Mouse (Mus musculus) liver, adult (tissue): Measurements from ENCODE around the gene Vav3.

Experiments
- GATA4 ChIP-seq: IDR thresholded peaks from 2 replicates; pipeline ENCODE4 v1.6.1; 2014; ENCODE audit warnings: mild to moderate bottlenecking, low read length; ENCODE audit not compliant: insufficient replicate concordance

Gene Vav3

DNA sequence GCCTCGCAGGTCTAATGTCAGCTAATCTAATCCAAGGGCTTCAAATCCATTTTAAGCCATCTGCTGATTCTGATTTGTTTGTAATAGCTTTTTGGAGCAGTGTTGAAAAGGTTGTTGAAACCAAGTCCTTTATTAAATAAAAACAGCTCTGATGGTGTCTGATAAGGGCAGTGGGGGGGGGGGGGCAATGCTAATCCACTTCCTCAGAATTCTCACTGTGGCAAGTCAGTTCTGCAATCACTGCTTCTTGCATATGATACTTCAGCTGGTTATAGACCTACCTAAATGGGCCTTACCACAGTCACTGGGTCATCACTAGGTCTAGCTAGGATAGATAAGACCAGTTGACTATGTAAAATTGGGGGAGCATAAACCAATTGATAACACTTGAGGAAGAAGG is 115.9 kb downstream of the Vav3 start:
- TF ChIP-seq GATA4: no peak

DNA sequence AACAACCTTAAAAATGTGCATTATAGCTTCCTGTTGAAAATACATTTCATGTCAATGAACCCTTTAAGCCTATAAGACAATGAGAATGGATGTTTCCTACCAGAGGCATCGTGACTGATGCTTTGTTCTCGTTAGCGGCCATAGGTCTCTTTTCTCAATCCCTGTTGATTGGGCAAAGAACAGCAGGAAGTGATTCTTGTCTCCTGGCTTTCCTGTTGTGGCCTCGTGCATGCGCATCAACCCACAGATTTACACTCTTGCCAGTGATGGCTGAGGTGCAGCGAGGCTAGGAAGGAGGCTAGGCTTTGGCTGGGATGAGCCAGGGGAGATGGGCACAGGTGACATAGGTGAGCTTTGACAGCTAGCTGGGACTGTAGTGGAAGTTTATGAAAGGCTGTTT is 123.2 kb downstream of the Vav3 start:
- TF ChIP-seq GATA4: no peak

DNA sequence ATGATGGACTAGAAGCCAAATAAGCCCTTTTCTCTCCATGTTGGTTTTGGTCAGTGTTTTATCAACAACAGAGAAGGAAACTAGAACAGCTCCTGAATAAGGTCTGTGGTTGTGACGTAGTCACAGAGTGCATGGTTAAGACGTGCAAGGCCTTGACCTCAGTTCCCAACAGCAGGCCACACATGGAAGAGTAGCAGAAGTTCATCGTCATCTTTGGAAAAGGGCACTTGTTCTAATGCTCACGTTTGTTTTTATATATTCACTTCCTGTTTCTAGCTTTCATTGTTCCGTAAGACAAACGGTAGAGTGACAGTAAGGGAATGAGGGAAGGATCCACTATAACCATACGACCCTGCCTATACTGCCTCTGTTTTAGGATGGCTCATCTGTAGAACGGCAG is 124.1 kb downstream of the Vav3 start:
- TF ChIP-seq GATA4: no peak

DNA sequence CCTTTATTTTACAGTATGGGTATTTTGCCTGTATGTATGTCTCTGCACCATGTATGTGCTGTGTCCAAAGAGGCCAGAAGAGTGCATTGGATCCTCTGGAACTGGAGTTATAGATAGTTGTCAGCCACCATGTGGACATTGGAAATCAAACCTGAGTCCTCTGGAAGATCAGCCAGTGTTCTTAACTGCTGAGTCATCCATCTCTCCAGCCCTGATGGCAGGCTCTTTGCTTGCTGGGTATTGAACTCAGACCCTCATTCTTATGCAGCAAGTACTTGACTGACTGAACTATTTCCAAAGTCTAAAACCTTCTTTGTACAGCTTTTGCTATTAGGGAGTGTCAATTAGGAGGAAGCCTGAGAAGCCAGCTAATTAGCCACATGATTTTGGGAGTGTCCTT is 126.1 kb downstream of the Vav3 start:
- TF ChIP-seq GATA4: no peak

DNA sequence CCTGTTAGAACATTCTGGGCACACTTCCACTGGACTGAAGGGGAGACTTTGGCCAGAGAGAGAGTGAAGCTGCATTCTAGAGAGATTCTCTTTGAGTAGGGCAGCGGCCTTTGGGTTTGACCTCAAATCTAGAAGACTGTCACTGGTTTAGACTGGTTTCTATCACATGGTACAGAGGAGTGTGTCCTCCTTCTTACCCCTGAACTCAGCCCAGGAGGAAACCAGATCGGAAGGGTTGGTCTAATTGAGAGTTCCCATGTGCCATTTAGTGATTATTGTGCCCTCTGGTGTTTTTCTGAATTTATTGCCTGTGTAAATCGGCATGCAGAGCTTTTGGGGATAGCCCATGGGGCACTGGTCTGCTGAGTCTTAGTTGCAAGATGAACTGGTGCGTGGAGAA is 126.8 kb downstream of the Vav3 start:
- TF ChIP-seq GATA4: no peak; the same call in 1 of the 2 replicates

DNA sequence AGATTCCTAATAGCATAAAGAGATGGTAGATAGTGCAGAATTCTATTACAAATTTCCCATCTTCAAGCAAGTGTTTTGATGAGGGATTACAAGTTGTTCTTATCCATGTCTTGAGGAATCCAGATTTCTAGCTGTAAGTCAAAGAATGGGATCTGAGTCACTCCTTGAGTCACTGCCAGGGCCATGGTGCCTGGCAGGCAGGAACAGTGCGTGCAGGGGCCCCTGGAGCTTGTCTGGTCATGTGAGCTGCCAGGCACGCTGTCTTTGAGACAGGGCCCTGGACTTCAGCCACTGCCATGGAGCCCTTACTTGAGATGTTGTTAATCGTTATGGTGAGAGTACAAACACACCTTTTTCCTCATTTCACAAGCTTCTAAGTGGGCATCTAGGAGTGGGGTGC is 129.0 kb downstream of the Vav3 start:
- no peak for TF ChIP-seq GATA4

DNA sequence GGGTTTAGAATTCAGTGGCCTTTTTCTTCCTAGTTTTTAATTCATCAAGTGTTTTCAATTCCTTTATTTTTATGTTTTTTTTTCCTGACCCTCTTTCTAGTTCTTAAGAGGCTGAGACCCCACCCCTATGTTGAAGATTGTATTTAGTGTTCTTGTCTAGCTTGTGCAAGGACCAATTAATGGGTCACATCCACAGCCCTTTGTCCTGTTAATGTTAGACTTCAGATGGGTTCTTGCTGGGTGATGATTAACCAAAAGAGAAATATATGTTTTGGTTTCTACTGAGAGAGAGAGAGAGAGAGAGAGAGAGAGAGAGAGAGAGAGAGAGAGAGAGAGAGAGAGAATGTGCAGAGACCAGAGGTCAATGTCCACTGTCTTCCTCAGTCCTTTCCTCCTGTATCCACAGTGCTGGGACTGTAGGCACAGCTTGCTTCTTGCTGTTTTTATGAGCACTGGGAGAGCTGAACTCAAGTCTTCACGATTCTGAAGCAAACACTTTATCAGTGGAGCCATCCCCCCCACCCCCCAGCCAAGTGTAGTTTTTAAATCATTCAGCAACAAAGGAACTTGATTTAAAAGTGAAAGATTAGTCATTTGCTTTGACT is 130.3 kb downstream of the Vav3 start:
- TF ChIP-seq GATA4: no peak

DNA sequence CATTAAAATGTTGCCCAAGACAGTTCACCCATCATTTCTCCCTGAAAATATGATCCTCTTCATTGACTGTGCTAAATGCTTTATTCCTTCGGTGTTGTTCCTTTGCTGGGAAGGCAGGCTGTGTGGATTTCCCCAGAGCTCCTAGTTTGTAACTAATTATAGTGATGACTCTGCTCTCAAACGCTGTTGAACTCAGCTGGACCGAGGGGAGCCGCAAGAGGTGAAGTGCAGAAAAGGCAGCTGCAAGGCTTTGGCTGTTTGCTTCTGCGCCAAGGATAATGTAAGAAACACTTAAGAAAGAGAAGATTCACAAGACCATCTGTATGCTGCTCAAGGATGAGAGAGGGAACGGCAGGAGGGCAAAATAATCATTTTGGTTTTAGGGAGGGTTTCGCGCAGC is 136.1 kb downstream of the Vav3 start:
- no peak for TF ChIP-seq GATA4

DNA sequence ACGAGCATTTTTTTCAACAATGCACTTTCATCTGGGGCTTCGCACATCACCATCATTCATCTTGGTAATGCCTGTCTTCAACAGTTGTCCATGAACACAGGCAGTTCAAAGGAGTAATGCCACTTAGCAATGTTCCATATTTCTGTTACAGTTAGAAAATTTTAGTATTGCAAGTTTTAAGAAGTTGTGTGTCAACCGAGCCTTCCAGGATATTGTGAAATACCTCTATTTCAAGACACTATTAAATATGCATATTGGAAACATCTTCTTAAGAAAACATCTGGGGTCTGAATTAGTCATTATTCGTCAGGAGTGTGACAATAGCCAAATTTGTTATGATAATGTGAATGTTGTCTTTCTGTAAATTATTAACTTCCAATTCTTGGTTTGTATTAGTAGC is 137.8 kb downstream of the Vav3 start:
- no peak for TF ChIP-seq GATA4

DNA sequence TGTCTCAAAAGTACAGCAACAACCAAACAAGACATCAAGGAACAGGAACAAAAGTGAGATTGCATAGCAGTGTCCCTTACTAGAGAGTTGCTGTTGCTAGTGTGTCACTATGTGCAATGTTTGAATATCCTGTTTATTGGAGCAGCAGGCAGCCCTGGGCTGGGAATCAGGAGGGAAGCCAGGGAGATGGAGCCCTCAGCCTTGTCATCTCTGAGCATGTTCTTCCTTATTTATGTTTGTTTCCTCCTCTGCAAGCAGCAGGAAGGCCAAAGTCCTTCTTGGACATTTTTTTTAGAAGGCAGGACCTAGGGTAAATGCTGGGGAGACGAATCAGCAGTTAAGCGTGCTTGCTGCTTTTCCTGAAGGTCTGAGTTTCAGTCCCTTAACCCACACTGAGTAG is 140.2 kb downstream of the Vav3 start:
- peak; percentile 17; the same call in 1 of the 2 replicates for TF ChIP-seq GATA4

DNA sequence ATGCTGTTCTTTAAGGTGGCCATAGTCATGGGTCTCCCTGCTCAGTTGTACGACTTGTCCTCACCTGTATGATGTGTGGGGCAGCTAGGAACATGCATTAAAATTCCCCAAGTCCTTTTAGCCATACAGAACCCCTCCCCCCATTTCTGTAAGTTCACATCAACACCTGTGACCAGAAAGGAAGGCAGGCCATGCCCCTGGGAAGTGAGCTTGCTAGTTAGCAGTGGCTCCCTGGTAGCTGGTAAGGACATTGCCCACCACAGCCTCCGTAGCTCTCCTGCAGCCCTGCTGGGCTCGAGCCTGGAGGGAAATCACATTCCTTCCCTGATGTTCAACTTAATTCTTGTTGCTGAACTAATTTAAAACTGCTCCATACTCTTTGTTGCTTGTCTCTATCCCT is 146.3 kb downstream of the Vav3 start:
- TF ChIP-seq GATA4: no peak

DNA sequence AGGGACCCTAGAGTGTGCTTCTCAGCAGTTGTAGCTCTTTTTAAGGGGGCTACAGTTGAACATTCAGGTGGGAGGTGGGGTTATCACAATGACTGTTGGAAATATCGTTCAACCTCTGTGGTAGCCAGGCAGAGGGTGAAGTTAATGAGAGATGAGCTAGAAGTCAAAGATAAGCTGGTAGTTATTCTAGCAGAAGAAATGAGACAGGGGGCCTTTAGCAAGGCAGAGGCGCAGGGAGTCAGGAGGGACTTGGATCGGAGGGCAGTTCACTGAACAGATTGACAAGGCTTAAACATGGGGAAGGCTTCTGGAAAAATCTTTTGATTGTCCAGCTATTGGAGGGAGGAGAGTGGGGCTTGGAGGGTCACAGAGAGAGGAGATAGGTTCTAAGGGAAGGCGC is 147.4 kb downstream of the Vav3 start:
- no peak for TF ChIP-seq GATA4

DNA sequence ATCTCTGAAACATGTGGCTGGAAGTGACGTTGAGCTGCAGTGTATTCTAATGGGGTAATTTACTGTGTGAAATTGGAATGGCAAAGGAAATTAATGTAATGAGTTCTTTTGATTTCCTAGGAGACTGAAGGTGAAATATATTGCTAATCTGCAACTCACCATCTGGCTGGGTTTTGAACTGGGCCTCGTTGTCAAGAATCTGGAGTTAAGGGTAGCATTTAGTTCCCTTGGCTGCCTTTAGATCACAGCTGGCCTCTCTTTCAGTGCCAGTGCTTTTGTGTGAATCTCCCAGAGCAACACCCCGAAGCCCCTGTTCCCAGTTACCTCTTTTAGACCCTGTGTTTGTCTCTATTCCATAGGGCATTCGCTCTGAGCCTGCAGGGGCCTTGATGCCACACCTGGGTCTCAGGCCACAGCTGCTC is 148.3 kb downstream of the Vav3 start:
- no peak for TF ChIP-seq GATA4

DNA sequence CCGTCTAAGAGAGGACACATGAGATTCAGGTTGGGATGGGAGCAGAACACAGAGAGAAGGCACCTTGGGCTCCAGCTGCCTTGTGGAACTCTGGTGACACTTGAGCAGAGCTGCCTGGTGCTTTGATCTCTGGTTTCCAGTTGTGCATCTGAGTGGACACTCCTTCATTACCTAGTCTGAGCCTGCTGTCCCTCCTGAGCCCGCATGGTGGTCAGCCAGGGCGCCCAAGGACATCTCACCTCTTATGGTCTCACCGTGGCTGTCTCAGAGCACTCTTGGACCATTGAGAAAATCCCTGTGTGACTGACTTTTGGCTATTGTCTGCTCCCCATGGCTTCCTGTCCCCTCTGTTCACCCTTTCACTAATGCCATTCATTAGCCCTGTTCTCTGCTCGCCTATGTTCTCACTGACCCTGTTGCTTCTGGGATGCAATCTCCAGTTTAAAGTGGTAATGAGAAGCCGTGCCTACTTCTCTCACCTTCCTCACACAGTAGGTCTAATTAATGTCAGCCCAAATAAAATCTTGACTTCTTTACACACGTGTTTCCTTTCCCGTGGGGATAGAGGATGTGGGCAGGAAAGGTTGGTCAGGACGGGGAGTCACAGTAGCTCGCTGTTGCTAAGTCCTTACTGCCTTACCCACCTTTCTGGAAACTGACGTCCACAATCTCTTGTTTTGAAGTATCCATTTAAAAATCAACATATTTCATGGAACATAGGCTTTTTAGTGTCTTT is 150.3 kb downstream of the Vav3 start:
- TF ChIP-seq GATA4: no peak

DNA sequence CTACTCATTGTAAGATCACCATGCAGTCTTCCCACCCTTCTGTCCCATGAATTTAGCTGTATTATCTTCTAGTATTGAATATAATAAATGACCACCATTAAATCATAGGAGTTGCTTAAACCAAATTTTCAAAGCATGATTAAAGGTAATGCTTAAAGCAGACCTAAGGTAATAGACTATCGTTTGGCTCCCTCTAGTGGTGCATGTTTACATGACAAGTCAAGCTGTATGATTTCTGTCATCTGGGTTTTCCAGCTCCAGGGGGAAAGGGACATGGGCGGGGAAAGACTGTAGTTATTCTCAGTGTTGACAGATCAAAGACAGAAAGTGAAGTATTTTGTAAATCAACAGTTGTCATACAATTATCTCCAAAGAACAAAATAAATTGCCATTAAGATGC is 151.1 kb downstream of the Vav3 start:
- no peak for TF ChIP-seq GATA4

DNA sequence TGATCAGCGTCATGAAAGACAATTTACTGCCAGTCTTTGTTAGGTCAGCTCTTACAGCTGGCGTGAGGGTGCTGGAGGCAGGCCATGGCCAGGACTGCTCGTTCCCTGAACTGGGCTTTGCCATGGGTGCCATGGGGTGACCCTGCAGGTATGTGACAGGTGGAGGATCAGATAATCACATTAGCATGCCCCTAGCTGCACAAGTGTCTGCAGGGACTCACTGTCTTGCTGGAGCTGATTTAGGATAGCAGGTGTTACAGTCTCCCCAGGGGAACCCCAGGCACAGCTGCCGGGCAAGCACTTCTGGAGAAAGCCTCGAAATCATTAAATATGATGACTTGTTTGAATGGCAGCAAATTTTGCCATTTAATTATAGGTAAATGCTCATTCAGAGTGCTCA is 156.0 kb downstream of the Vav3 start:
- no peak for TF ChIP-seq GATA4

DNA sequence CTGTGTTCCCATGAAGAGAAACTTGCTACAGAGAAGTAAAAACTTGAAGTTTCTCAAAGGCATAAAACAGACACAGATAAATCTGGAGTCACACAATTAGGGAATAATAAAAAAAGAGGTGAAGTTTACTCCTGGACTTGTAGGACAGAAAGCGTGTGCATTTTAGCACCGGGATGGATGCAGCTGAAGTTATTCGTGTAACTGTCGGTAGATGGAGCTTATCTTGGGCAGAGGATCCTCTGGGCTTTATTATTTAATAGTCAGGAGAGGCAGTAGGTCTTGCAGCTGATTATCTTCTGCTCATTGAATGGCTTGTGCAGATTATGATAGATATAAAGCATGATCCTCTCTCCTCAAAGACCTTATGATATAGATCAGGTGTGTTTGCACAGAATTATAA is 156.6 kb downstream of the Vav3 start:
- TF ChIP-seq GATA4: no peak
